Mouse (Mus musculus): Measurements from ENCODE around the gene Dctpp1.

The Dctpp1 gene

GRCm38 (mm10) chr7:127231826-127232621 is 28.5 kb downstream of the Dctpp1 start:
- 4% methylated on average over 20 of the region's 20 CpGs for WGBS

DNA sequence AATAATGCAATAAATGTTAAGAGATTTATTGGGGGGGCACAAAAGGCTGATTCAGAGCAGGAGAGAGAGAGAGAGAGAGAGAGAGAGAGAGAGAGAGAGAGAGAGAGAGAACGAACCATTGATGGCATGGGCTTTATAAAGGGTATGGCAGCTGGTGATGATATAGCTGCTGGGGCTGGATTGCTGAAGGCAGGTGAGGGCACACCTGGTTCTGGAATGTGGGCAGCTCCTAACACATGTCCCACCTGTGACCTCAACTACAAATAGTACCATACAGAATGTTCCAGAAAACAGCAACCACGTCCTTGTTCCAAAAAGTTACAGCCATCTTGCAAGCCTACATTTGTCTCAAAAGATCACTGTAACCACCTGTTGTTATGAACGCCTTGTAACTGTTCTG is 29.1 kb downstream of the Dctpp1 start:
- 33% methylated on average over 3 of the region's 3 CpGs for WGBS

GRCm38 (mm10) chr7:127228615-127229303 is 31.8 kb downstream of the Dctpp1 start:
- WGBS = 54% methylated on average over 4 of the region's 4 CpGs

DNA sequence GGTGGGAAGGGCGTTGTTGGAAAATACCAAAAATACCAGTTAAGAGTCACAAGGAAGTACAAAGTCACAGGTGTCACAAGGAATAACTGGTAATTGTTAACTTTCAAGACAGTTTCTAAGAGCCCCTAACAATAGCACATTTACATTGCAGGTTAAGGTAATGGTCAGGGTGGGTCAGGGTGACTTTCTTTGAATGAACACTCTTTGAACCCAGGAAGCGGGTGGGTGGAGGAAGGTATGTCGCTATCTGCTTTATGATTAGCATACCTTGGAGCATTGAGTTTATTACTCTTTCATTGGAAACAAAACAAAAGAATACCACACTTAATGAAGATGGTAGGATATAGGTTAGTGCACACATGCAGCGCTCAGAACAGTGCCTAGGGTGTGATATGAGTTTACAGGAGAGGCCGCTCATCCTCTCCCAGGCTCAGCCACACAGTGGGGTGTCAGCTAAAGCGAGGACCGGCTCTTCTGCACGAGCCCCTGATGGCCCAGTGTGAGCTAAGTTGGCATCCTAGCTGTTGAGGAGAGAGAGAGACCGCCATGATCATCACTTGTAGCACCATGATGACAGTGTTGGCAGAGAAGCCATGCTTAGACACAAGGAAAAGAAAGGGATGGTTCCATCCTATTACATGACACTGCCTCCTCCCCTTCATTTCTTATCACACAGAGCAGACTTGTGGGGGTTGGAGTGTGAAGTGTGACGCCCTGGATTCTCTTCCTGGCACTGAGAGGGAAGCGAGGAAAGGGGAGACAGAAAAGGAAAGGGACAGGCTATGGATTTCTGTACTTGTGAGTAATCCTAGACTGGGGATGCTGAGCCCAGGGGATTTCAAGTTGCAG is 35.1 kb downstream of the Dctpp1 start:
- 74% methylated on average over 11 of the region's 11 CpGs for WGBS

GRCm38 (mm10) chr7:127224616-127225015 is 35.9 kb downstream of the Dctpp1 start:
- 93% methylated on average over 6 of the region's 6 CpGs for WGBS

GRCm38 (mm10) chr7:127223515-127224478 is 36.7 kb downstream of the Dctpp1 start:
- WGBS = 92% methylated on average over 6 of the region's 6 CpGs

- WGBS = 97% methylated on average over 3 of the region's 3 CpGs
Measured at GRCm38 (mm10) chr7:127223106-127223505, 37.4 kb downstream of the Dctpp1 start.

- 79% methylated on average over 6 of the region's 6 CpGs for WGBS
Measured at GRCm38 (mm10) chr7:127220440-127220839, 40.1 kb downstream of the Dctpp1 start.

GRCm38 (mm10) chr7:127218670-127219069 is 41.8 kb downstream of the Dctpp1 start:
- WGBS = 93% methylated on average over 4 of the region's 4 CpGs

DNA sequence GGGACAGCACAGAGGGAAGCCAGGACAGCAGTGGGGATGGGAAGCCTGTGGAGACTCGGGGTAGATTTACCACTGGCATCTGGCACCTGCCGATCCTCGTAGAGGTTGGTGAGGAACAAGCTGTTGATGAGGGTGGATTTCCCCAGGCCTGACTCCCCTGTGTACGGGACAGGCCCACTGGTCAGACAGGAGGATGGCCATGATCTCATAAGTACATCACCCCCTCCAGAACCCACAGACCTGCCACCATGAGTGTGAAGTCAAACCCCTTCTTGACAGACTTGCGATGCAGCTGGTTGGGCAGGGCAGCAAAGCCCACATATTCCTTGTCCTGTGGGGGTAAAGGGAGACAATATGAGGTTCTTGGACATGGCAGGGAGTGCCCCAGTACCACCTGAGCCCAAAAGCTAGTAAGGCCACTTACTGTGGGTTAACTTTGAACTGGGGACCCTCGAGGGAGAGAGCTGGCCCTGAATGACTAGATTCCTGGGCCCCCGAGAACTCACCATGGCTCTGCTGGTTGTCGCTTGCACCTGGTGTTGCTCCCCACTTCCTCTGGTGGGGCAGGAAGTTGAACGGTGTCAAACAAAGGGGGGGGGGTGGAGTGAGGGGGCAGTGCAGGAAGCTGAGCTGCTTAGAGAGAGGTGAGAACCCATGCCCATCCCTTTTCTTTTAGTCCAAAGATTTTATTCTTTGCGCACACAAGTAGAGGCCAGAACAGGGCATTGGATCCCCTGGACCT is 42.4 kb downstream of the Dctpp1 start:
- WGBS = 87% methylated on average over 10 of the region's 10 CpGs

DNA sequence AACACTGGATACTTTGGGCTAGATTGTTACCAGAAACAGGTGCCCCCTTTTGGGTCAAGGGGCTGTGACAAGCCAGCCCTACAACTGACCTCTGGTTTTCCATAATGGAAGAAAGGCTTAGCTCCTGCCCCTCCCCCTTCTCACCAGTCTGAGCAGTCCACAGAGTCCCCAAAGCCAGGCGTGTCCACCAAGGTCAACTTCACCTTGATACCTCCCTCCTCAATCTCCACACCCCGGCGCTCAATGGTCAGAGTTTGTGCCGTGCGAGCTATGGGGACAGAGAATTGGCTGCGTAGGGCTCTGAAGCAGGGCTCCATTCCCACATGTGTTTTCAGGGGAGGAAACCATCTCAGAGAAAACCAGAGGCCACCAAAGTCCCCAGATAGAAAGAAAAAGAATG is 43.0 kb downstream of the Dctpp1 start:
- whole genome bisulfite sequencing = 95% methylated on average over 6 of the region's 6 CpGs

GRCm38 (mm10) chr7:127216307-127216706 is 44.2 kb downstream of the Dctpp1 start:
- 89% methylated on average over 5 of the region's 5 CpGs for WGBS

- 29% methylated on average over 33 of the region's 33 CpGs for WGBS
Measured at GRCm38 (mm10) chr7:127214981-127215871, 45.3 kb downstream of the Dctpp1 start.

DNA sequence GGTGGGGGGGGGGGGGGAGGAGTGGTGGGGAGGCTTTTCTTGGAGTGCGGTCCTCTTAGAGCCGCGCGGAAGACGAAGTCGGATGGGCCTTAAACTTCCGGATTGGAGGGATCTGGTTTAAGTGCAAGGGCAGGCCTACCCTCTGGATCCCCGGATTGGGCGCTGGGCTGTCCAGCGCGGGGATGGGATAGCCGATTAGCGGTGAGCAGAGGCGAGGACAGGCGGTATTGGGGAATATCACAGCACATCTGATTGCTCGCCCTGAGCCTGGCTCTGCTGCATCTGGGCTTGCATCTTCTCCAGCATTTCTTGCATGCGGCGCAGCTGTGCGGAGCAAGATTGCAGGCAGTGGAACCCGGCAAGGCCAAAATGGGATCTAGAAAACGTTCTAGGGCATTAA is 46.0 kb downstream of the Dctpp1 start:
- 59% methylated on average over 21 of the region's 21 CpGs for WGBS

DNA sequence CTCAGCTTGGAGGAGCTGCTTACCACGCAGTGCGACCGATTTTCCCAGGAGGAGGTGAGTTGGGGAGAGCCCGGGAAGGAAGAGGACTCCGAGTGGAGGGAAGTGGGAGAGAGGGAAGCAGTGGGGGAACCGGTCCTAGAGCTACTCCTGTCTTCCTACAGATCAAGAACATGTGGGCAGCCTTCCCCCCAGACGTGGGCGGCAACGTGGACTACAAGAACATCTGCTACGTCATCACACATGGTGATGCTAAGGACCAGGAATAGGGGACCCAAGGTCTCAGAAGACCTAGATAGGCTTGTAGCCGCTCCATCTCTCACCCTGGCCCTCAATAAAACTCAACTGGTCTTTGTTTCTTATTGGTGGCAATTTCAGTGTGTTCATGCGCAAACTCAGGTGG is 46.6 kb downstream of the Dctpp1 start:
- WGBS = 50% methylated on average over 12 of the region's 12 CpGs

GRCm38 (mm10) chr7:127213485-127213884 is 47.0 kb downstream of the Dctpp1 start:
- 45% methylated on average over 7 of the region's 7 CpGs for WGBS

- 93% methylated on average over 12 of the region's 12 CpGs for WGBS
Measured at GRCm38 (mm10) chr7:127212432-127213250, 47.9 kb downstream of the Dctpp1 start.

DNA sequence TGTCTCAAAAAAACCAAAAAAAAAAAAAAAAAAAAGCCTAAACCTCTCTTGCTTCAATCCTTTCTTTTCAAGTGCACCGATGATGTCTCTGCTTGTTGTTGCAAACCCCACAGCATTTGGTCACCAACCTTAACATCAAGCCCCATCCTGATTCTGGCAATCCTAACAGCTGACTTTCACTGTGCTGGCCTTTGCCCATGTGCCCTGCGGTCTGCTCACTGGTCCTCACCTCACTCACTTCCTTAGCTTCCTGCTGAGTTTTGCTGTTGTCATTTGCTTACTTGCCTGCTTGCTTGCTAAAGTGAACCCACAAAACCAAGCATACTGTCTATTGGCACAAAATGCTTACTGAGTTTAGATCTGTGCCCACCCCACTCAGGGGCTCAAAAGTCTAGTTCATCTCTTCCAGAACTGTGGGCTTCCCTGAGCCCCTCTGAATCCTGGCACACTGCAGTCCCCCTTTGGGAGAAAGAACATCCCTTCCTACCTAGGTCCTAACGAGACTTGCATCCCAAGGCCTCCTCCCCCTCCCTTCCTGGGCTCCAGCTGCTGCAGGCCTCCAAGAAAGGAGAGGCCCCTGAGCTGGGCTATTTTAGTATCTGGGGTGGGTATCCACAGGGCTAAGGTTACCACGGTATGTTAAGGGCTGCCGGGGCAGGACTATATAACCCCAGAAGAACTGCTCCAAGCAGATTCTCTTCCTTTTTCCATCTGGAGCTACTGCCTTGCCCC is 49.3 kb downstream of the Dctpp1 start:
- WGBS = 76% methylated on average over 5 of the region's 5 CpGs

Data from cerebral cortex, adult 2 months (tissue).